Comparison of ENCODE assay signal across 22 mouse cellular contexts in the genomic region with DNA sequence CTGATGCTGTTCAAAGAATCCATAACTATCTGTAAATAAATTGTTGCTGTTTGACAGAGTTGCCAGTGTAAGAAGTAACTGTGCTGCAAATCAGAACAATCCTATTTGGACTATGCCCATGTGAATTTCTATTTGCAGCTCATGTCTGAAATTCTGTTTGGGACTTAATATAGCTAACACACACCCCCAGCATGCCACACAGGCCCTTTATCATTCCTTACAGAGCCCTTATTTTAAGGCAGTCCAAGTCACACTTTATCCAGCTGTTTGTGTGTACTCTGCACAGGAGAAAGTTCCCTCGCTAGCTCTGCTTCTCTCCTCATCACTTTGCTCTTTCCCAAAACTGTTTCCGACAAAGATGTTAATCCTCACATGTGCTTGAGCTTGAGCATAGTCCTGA.
"Had no signal": no experiment of that assay in that cellular context is flagged by ENCODE, and none has a peak within 500 bp of the region (broad histone marks: within the 10 kb centered on the region; RNA-seq: fewer than 3 reads in every experiment).

No protein-coding gene starts in this region.

- H3K9me3 ChIP-seq: limb, embryonic 10.5 days; limb, embryonic 13.5 days; liver, embryonic 12.5 days; liver, embryonic 15.5 days; lung, embryonic 15.5 days; megakaryocyte, embryonic 14.5 days; midbrain, embryonic 10.5 days; midbrain, embryonic 13.5 days; neural tube, embryonic 13.5 days had no signal

- ATAC-seq: liver, embryonic 12.5 days; midbrain, embryonic 13.5 days; midbrain, embryonic 16.5 days had no signal

- H3K27me3 ChIP-seq: limb, embryonic 13.5 days; liver, embryonic 12.5 days; liver, embryonic 15.5 days; lung, embryonic 15.5 days; megakaryocyte, embryonic 14.5 days; midbrain, embryonic 13.5 days; neural tube, embryonic 13.5 days had no signal

- H3K27ac ChIP-seq: kidney, postnatal 0 days; layer of hippocampus, adult 2 months; limb, embryonic 10.5 days; limb, embryonic 13.5 days; liver, embryonic 12.5 days; liver, embryonic 15.5 days; lung, embryonic 15.5 days; midbrain, embryonic 10.5 days; midbrain, embryonic 13.5 days; neural tube, embryonic 13.5 days had no signal

- H3K4me1 ChIP-seq: limb, embryonic 10.5 days; limb, embryonic 13.5 days; liver, embryonic 15.5 days; lung, embryonic 15.5 days; midbrain, embryonic 10.5 days; midbrain, embryonic 13.5 days; neural tube, embryonic 13.5 days had no signal

- H3K9ac ChIP-seq: limb, embryonic 13.5 days; liver, embryonic 12.5 days; liver, embryonic 15.5 days; lung, embryonic 15.5 days; midbrain, embryonic 13.5 days; neural tube, embryonic 13.5 days had no signal

- H3K4me3 ChIP-seq: layer of hippocampus, adult 2 months; limb, embryonic 10.5 days; limb, embryonic 13.5 days; liver, embryonic 12.5 days; liver, embryonic 15.5 days; lung, embryonic 15.5 days; megakaryocyte, embryonic 14.5 days; midbrain, embryonic 10.5 days; midbrain, embryonic 13.5 days; myocyte; neural tube, embryonic 13.5 days had no signal

- DNase-seq: kidney, postnatal 25 days; layer of hippocampus, adult 9-11 months; liver; lung, adult 18-20 months; lung, postnatal 10 days; lung, postnatal 36 days; retina, postnatal 1 day; thymus, adult 18-20 months; thymus, postnatal 36 days had no signal

- H3K4me2 ChIP-seq: limb, embryonic 13.5 days; liver, embryonic 12.5 days; liver, embryonic 15.5 days; lung, embryonic 15.5 days; midbrain, embryonic 13.5 days; neural tube, embryonic 13.5 days had no signal
